Mouse (Mus musculus) layer of hippocampus, adult 8-10 months (tissue): ENCODE results near the gene Slc43a2. TPM values are rescaled to one million over a fixed set of nuclear protein-coding genes. Genes with fewer than 3 reads are reported as not detected.
"Not testable (repeated sequence)": the region's sequence is repeated elsewhere in the genome, so short reads cannot be mapped to it uniquely, and the experiment has no call there.

Source experiments
- DNase-seq, 2 experiments: peaks; one replicate each; pipeline ENCODE4 v3.0.0; 2022; ENCODE audit warnings: low spot score in 2 of 2
- microRNA-seq, 2 experiments: library from miRNA; unstranded; fragments of <30 nt; microRNA quantifications; one replicate each; pipeline ENCODE4 v1.2.0; 2022
- total RNA-seq, 4 experiments: library from RNA; stranded (reverse); gene quantifications; 2 replicates each; pipeline ENCODE4 v1.2.4; 2022

The Slc43a2 gene
- total RNA-seq, 4 experiments from 2014 or later, result 42.6 to 55.5 (median 52.7) TPM

- DNase-seq, result not testable (repeated sequence)
Measured at GRCm38 (mm10) chr11:75599802-75600201, 68.3 kb downstream of the Slc43a2 start.

GRCm38 (mm10) chr11:75604826-75605225, 73.3 kb downstream of the Slc43a2 start:
- DNase-seq, result no peak

GRCm38 (mm10) chr11:75605318-75605717, 73.8 kb downstream of the Slc43a2 start:
- no peak for DNase-seq

GRCm38 (mm10) chr11:75608776-75609175, 77.3 kb downstream of the Slc43a2 start:
- no peak for DNase-seq

GRCm38 (mm10) chr11:75610021-75610420, 78.5 kb downstream of the Slc43a2 start:
- DNase-seq, result no peak

- no peak for DNase-seq
Measured at GRCm38 (mm10) chr11:75614769-75615168, 83.3 kb downstream of the Slc43a2 start.

GRCm38 (mm10) chr11:75615556-75615955, 84.1 kb downstream of the Slc43a2 start:
- no peak for DNase-seq

- DNase-seq, result no peak
Measured at GRCm38 (mm10) chr11:75619133-75619532, 87.6 kb downstream of the Slc43a2 start.

- peak in 1 of 2 experiments; percentile 44 for DNase-seq
Measured at GRCm38 (mm10) chr11:75620136-75620780, 88.8 kb downstream of the Slc43a2 start.

- no peak for DNase-seq
Measured at GRCm38 (mm10) chr11:75621426-75621825, 89.9 kb downstream of the Slc43a2 start.

GRCm38 (mm10) chr11:75622588-75623329, 91.3 kb downstream of the Slc43a2 start:
- DNase-seq, result no peak

- DNase-seq, result no peak
Measured at GRCm38 (mm10) chr11:75624102-75624554, 92.6 kb downstream of the Slc43a2 start.

GRCm38 (mm10) chr11:75625820-75626219, 94.3 kb downstream of the Slc43a2 start:
- DNase-seq, result peak in 1 of 2 experiments; percentile 46

Small RNA genes within 50 kb of the gene (microRNA-seq; reads per million reads assigned to microRNA genes)
- 0.32 to 1.0 reads per million in 2 experiments for gene Mir3971

Other genes with a start within 250 kb of the Slc43a2 start
- gene Rpa1, start 183.4 kb upstream of the Slc43a2 start, total RNA-seq, result 10 to 100 TPM; 61.7 to 67.5 (median 66.1) TPM
- gene Smyd4, start 183.3 kb upstream of the Slc43a2 start, total RNA-seq, result 10 to 100 TPM; 15.0 to 23.6 (median 19.6) TPM
- gene Serpinf1, start 109.0 kb upstream of the Slc43a2 start, total RNA-seq, result 10 to 100 TPM in 3 of 4 experiments, 1 to 10 TPM in 1; 9.7 to 16.0 (median 11.5) TPM
- 1 to 10 TPM in 2 of 4 experiments, under 1 TPM in 2; 0.45 to 4.0 (median 1.8) TPM for gene Serpinf2, start 92.1 kb upstream of the Slc43a2 start, total RNA-seq
- 10 to 100 TPM; 23.5 to 25.3 (median 24.3) TPM for gene Wdr81, start 77.0 kb upstream of the Slc43a2 start, total RNA-seq
- under 1 TPM in 3 of 4 experiments, not detected in 1; 0.43 to 0.45 (median 0.45) TPM for gene Tlcd2, start 70.0 kb upstream of the Slc43a2 start, total RNA-seq
- 100 to 1,000 TPM; 129 to 140 (median 135) TPM for gene Prpf8, start 44.9 kb upstream of the Slc43a2 start, total RNA-seq
- gene Rilp, start 21.6 kb upstream of the Slc43a2 start, total RNA-seq, result 1 to 10 TPM; 1.1 to 2.3 (median 1.6) TPM
- 1 to 10 TPM; 1.1 to 1.6 (median 1.4) TPM for gene Scarf1, start 18.2 kb upstream of the Slc43a2 start, total RNA-seq
- gene Pitpna, start 56.4 kb downstream of the Slc43a2 start, total RNA-seq, result 100 to 1,000 TPM; 264 to 282 (median 275) TPM
- 10 to 100 TPM; 45.1 to 54.5 (median 50.2) TPM for gene Inpp5k, start 99.3 kb downstream of the Slc43a2 start, total RNA-seq
- 10 to 100 TPM; 17.0 to 24.3 (median 20.5) TPM for gene Myo1c, start 118.8 kb downstream of the Slc43a2 start, total RNA-seq
- gene Crk, start 147.6 kb downstream of the Slc43a2 start, total RNA-seq, result 100 to 1,000 TPM; 111 to 128 (median 120) TPM
- gene Ywhae, start 201.2 kb downstream of the Slc43a2 start, total RNA-seq, result 1,000 to 10,000 TPM; 1,071 to 1,270 (median 1,168) TPM